Mouse (Mus musculus) ES-Bruce4 (cell line): ENCODE data around the gene Rnf121. TPM values are rescaled to one million over a fixed set of nuclear protein-coding genes. Genes with fewer than 3 reads are reported as not detected.

Experiments used
- H3K27ac ChIP-seq: 2 replicates; pipeline ENCODE4 v1.5.1; 2012; ENCODE audit warnings: low read length, inconsistent platforms; ENCODE audit not compliant: insufficient read depth
- H3K27me3 ChIP-seq: 2 replicates; pipeline ENCODE4 v1.6.1; 2012; ENCODE audit warnings: mild to moderate bottlenecking, low read length, inconsistent platforms; ENCODE audit not compliant: control insufficient read depth, poor library complexity, insufficient read depth, severe bottlenecking
- H3K36me3 ChIP-seq: 2 replicates; pipeline ENCODE4 v1.6.1; 2012; ENCODE audit warnings: inconsistent platforms, mild to moderate bottlenecking, low read length, moderate library complexity; ENCODE audit not compliant: control insufficient read depth, poor library complexity, insufficient read depth, severe bottlenecking
- H3K4me1 ChIP-seq: one replicate; pipeline ENCODE4 v1.8.1; 2011; ENCODE audit warnings: low read length; ENCODE audit not compliant: control insufficient read depth, insufficient read depth
- H3K4me3 ChIP-seq: 2 replicates; pipeline ENCODE4 v1.5.1; 2011; ENCODE audit warnings: low read depth, mild to moderate bottlenecking, low read length
- H3K9ac ChIP-seq: 2 replicates; pipeline ENCODE4 v1.6.1; 2012; ENCODE audit warnings: low read depth, mild to moderate bottlenecking, inconsistent platforms; ENCODE audit not compliant: poor library complexity, severe bottlenecking
- H3K9me3 ChIP-seq: replicated peaks from 2 replicates; pipeline ENCODE4 v1.6.1; 2012; ENCODE audit warnings: mild to moderate bottlenecking, low read length, inconsistent platforms; ENCODE audit not compliant: control insufficient read depth, poor library complexity, insufficient read depth, severe bottlenecking
- CTCF ChIP-seq: IDR thresholded peaks from one replicate; pipeline ENCODE4 v1.8.1; 2011; ENCODE audit warnings: low read depth, low read length
- EP300 ChIP-seq: IDR thresholded peaks from 2 replicates; pipeline ENCODE4 v1.6.1; 2011; ENCODE audit warnings: low read depth, low read length; ENCODE audit not compliant: insufficient read depth
- POLR2A ChIP-seq: IDR thresholded peaks from one replicate; pipeline ENCODE4 v1.8.1; 2011; ENCODE audit warnings: low read length; ENCODE audit not compliant: insufficient read depth
- polyA plus RNA-seq: library from polyadenylated mRNA; stranded (reverse); fragments of >200 nt; gene quantifications from 2 replicates; pipeline ENCODE4 v1.2.4, GENCODE M21; 2011; ENCODE audit warnings: low read depth; ENCODE audit not compliant: missing spikeins, insufficient read depth, insufficient read length

Rnf121 gene
- polyA plus RNA-seq: 21.9 and 27.1 TPM in 2 replicates

DNA sequence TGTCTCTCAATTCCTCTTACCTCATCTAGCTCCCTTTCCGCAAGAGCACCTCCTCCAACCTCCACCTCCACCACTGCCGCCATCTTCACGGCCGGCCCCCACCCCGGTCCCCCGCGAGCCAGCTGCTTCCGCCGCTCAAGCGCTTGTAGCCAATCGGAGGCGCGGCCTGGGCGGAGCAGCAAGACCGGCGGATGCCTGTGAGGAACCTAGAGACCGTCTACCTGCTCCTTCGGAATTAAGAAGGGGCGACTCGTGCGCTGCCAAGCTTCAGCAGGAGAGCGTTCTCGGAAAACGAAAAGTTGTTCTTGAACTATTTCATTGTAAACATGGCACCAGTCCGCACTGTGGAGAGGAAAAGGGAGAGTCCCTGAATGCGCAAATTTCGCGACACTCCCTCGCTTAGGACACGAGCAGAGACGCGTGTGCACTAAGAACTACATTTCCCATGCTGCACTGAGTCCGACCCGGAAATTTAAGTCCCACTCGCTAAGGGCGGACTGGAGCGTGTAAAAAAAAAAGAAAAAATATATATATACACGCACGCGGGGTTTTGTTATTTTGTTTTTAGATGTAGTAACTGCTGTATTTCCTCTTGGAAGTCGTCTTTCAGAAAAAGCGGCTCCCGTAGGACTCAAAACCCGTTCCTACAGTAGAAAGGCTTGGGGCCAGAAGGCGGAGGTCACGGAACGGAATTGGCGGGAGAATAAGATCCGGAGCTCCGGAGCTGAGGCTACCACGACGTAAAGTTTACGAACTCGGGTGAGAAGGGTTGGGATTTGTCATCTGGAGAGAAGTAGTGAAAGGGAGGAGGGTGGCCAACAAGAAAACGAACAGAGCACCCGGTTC is at the start of gene Rnf121, which contains the start of the genes Xndc1 and Xntrpc:
Rnf121 (minus strand) TSS at position 424 of the 846 bp plus-strand sequence.
Xndc1 (plus strand) TSS at position 466 of the 846 bp plus-strand sequence.
Xntrpc (plus strand) TSS at position 668 of the 846 bp plus-strand sequence.
- H3K27me3 ChIP-seq: no peaks in the 10 kb centered on the region
- peak within 1 kb of the TSS; percentile 55 for H3K9ac ChIP-seq
- peak within 1 kb of the TSS; percentile 90 for H3K4me3 ChIP-seq
- no peaks in the 10 kb centered on the region for H3K9me3 ChIP-seq
- TF ChIP-seq CTCF (no peak), POLR2A (peak; percentile 28)
- H3K4me1 ChIP-seq: no peaks in the 10 kb centered on the region
- H3K27ac ChIP-seq: peak within 1 kb of the TSS; percentile 21
- peaks cover 3% of the 10 kb centered on the region; the same call in 1 of the 2 replicates for H3K36me3 ChIP-seq

- TF ChIP-seq CTCF: no peak
- TF ChIP-seq POLR2A: no peak
- no peak for TF ChIP-seq EP300
- Histone ChIP-seq H3K36me3 (no peaks in the 10 kb centered on the region), H3K27me3 (no peaks in the 10 kb centered on the region), H3K9me3 (no peaks in the 10 kb centered on the region), H3K9ac (no peak overlapping the region), H3K27ac (no peak overlapping the region), H3K4me1 (no peaks in the 10 kb centered on the region), H3K4me3 (peak overlapping the region; percentile 20)
Measured at GRCm38 (mm10) chr7:102113151-102113729, 48.0 kb upstream of the Rnf121 start.

DNA sequence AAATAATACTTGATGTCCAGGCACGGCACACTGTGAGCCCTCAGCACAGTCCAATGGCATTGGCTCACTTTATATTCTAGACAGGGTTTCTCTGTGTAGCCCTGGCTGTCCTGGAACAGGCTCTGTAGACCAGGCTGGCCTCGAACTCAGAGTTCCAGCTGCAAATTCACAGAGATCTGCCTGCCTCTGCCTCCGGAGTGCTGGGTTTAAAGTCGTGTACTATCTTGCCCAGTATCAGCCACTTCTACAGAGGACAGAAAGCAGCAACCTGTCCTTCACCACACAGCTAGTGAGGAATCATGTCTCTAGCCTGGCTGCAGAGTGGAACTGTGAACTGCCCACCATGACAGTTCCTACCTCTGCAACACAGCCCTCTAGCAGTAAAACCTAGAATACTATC is 44.5 kb upstream of the Rnf121 start:
- Histone ChIP-seq H3K27ac (no peak overlapping the region), H3K4me3 (no peak overlapping the region), H3K9me3 (no peaks in the 10 kb centered on the region), H3K36me3 (no peaks in the 10 kb centered on the region), H3K9ac (no peak overlapping the region), H3K27me3 (no peaks in the 10 kb centered on the region), H3K4me1 (no peaks in the 10 kb centered on the region)
- TF ChIP-seq EP300 (no peak), CTCF (no peak), POLR2A (no peak)

- Histone ChIP-seq H3K27ac (no peak within 1 kb of the TSS), H3K4me3 (no peak within 1 kb of the TSS), H3K9me3 (no peaks in the 10 kb centered on the region), H3K36me3 (no peaks in the 10 kb centered on the region), H3K9ac (no peak within 1 kb of the TSS), H3K27me3 (no peaks in the 10 kb centered on the region), H3K4me1 (no peaks in the 10 kb centered on the region)
- TF ChIP-seq CTCF (no peak), EP300 (no peak), POLR2A (no peak)
Measured at GRCm38 (mm10) chr7:102109171-102109570, 43.9 kb upstream of the Rnf121 start, which contains the start of gene Art5. Gene Art5 (minus strand): TSS chr7:102109489.

DNA sequence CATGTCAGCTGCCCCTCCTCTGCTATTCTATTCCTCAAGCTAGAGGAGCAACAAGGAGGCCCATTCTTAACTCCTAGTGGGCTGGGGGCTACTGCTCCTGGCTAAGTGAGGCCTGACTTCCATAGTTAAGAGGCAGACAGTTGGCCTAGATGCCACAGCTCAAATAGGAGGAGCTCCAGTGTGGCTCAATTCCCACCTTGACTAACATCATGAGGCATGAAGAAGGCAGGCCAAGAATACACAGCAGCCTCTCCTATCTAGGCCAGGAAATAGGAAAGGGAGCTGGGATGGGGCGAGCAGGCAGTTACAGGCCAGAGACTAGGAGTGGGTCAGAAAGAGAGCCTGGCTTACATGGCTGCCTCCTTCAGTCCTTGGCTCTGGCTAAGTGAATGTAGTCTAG is 42.9 kb upstream of the Rnf121 start:
- Histone ChIP-seq H3K9me3 (no peaks in the 10 kb centered on the region), H3K9ac (no peak overlapping the region), H3K4me3 (no peak overlapping the region), H3K27ac (no peak overlapping the region), H3K27me3 (no peaks in the 10 kb centered on the region), H3K36me3 (no peaks in the 10 kb centered on the region), H3K4me1 (no peaks in the 10 kb centered on the region)
- TF ChIP-seq EP300 (no peak), CTCF (no peak)

GRCm38 (mm10) chr7:102106700-102107141 is 41.5 kb upstream of the Rnf121 start:
- Histone ChIP-seq H3K27ac (no peak overlapping the region), H3K9me3 (no peaks in the 10 kb centered on the region), H3K4me1 (peaks cover 3% of the 10 kb centered on the region), H3K27me3 (no peaks in the 10 kb centered on the region), H3K4me3 (peak overlapping the region; percentile 59), H3K36me3 (no peaks in the 10 kb centered on the region), H3K9ac (peak overlapping the region; percentile 67)
- no peak for TF ChIP-seq POLR2A
- peak; percentile 45 for TF ChIP-seq CTCF
- TF ChIP-seq EP300: no peak
